Mouse (Mus musculus) lung, postnatal 4 days (tissue): ENCODE measurements at regions not wholly inside any gene's neighbourhood (a gene's known extent, or its start where the extent isn't known, plus 50 kb on each side); places are given as distances from the start of the nearest gene placed in this dataset.
A peak's percentile ranks its signal among the peaks of the same experiment; 100 is the strongest.

ENCODE experiments used
- DNase-seq, 2 experiments: peaks; one replicate each; pipeline ENCODE4 v3.0.0; 2021

GRCm38 (mm10) chr9:61705586-61706233 lies 208.6 kb downstream of the Rplp1 start:
- DNase-seq = peak; percentile 49 to 61

GRCm38 (mm10) chr9:61703301-61703700 lies 211.0 kb downstream of the Rplp1 start:
- no peak for DNase-seq

GRCm38 (mm10) chr9:61702280-61702966 lies 211.9 kb downstream of the Rplp1 start:
- DNase-seq = peak; percentile 56

- no peak for DNase-seq
These were observed 213.8 kb downstream of the Rplp1 start for GRCm38 (mm10) chr9:61700576-61700975.

GRCm38 (mm10) chr9:61699618-61700017 lies 214.7 kb downstream of the Rplp1 start:
- no peak for DNase-seq

GRCm38 (mm10) chr9:61697959-61698358 lies 216.4 kb downstream of the Rplp1 start:
- peak; percentile 73 to 84 for DNase-seq

- DNase-seq = no peak
These were observed 217.5 kb downstream of the Rplp1 start for GRCm38 (mm10) chr9:61696831-61697230.

- DNase-seq = no peak
These were observed 218.5 kb downstream of the Rplp1 start for GRCm38 (mm10) chr9:61695821-61696220.

- DNase-seq = peak; percentile 39 to 44
These were observed 219.0 kb downstream of the Rplp1 start for GRCm38 (mm10) chr9:61695381-61695791.

- no peak for DNase-seq
These were observed 220.1 kb downstream of the Rplp1 start for GRCm38 (mm10) chr9:61694206-61694605.

- DNase-seq = no peak
These were observed 223.6 kb downstream of the Rplp1 start for GRCm38 (mm10) chr9:61690786-61691185.

GRCm38 (mm10) chr9:61689939-61690338 lies 224.4 kb downstream of the Rplp1 start:
- DNase-seq = peak in 1 of 2 experiments; percentile 55

GRCm38 (mm10) chr9:61689516-61689915 lies 224.8 kb downstream of the Rplp1 start:
- DNase-seq = no peak

GRCm38 (mm10) chr9:61683557-61683956 lies 230.8 kb downstream of the Rplp1 start:
- no peak for DNase-seq

GRCm38 (mm10) chr9:61682744-61683259 lies 231.5 kb downstream of the Rplp1 start:
- no peak for DNase-seq

GRCm38 (mm10) chr9:61682316-61682715 lies 232.0 kb downstream of the Rplp1 start:
- DNase-seq = no peak

- DNase-seq = no peak
These were observed 232.9 kb downstream of the Rplp1 start for GRCm38 (mm10) chr9:61681406-61681805.

GRCm38 (mm10) chr9:61680911-61681311 lies 233.4 kb downstream of the Rplp1 start:
- no peak for DNase-seq

- no peak for DNase-seq
These were observed 234.7 kb downstream of the Rplp1 start for GRCm38 (mm10) chr9:61679686-61680085.

- DNase-seq = no peak
These were observed 236.7 kb downstream of the Rplp1 start for GRCm38 (mm10) chr9:61677603-61678002.

- no peak for DNase-seq
These were observed 237.3 kb downstream of the Rplp1 start for GRCm38 (mm10) chr9:61677037-61677436.

GRCm38 (mm10) chr9:61675366-61675765 lies 239.0 kb downstream of the Rplp1 start:
- DNase-seq = no peak

GRCm38 (mm10) chr9:61673575-61674203 lies 240.7 kb downstream of the Rplp1 start:
- no peak for DNase-seq

- no peak for DNase-seq
These were observed 243.4 kb downstream of the Rplp1 start for GRCm38 (mm10) chr9:61670986-61671385.
